Mouse (Mus musculus): ENCODE measurements around the gene Aurkc. TPM values are rescaled to one million over a fixed set of nuclear protein-coding genes. Genes with fewer than 3 reads are reported as not detected.
"Not testable (repeated sequence)": the region's sequence is repeated elsewhere in the genome, so short reads cannot be mapped to it uniquely, and the experiment has no call there.

Gene Aurkc
- polyA plus RNA-seq (2015; fragmentation: Nextera tagmentation; extraction: Ambion mirVana), result not detected in 2 replicates

GRCm38 (mm10) chr7:6995251-6995650 lies at the start of gene Aurkc:
Gene Aurkc (plus strand): TSS chr7:6995300.
- 86% methylated on average over 11 of the region's 11 CpGs for WGBS
- H3K36me3 ChIP-seq (ENCODE audit: control insufficient read depth, insufficient read depth); H3K9me3 ChIP-seq (ENCODE audit: control insufficient read depth, low read length); ATAC-seq; H3K4me2 ChIP-seq (ENCODE audit: low read length); H3K9ac ChIP-seq (replicated peaks; ENCODE audit: low read depth, low read length); H3K27ac ChIP-seq (ENCODE audit: low read length); H3K27me3 ChIP-seq (replicated peaks; ENCODE audit: control insufficient read depth, insufficient read depth, low read length); H3K4me3 ChIP-seq (replicated peaks; ENCODE audit: low read length); H3K4me1 ChIP-seq (replicated peaks; ENCODE audit: control insufficient read depth, insufficient read depth, low read length): not testable (repeated sequence)

- H3K4me3 ChIP-seq (replicated peaks; ENCODE audit: low read length); H3K27ac ChIP-seq (ENCODE audit: low read length); H3K4me2 ChIP-seq (ENCODE audit: low read length); H3K36me3 ChIP-seq (ENCODE audit: control insufficient read depth, insufficient read depth); H3K4me1 ChIP-seq (replicated peaks; ENCODE audit: control insufficient read depth, insufficient read depth, low read length); H3K9ac ChIP-seq (replicated peaks; ENCODE audit: low read depth, low read length); ATAC-seq; H3K27me3 ChIP-seq (replicated peaks; ENCODE audit: control insufficient read depth, insufficient read depth, low read length); H3K9me3 ChIP-seq (ENCODE audit: control insufficient read depth, low read length): not testable (repeated sequence)
- WGBS, result 93% methylated on average over 18 of the region's 20 CpGs
Measured at GRCm38 (mm10) chr7:6948061-6948460, 47.0 kb upstream of the Aurkc start.

- 87% methylated on average over 4 of the region's 4 CpGs for WGBS
- no peak for ATAC-seq
- Histone ChIP-seq H3K9ac (replicated peaks; ENCODE audit: low read depth, low read length) (no peak overlapping the region), H3K4me3 (replicated peaks; ENCODE audit: low read length) (no peak overlapping the region), H3K36me3 (ENCODE audit: control insufficient read depth, insufficient read depth) (no peaks in the 10 kb centered on the region), H3K9me3 (ENCODE audit: control insufficient read depth, low read length) (no peaks in the 10 kb centered on the region), H3K27ac (ENCODE audit: low read length) (no peak overlapping the region), H3K4me1 (replicated peaks; ENCODE audit: control insufficient read depth, insufficient read depth, low read length) (no peaks in the 10 kb centered on the region), H3K4me2 (ENCODE audit: low read length) (no peak overlapping the region), H3K27me3 (replicated peaks; ENCODE audit: control insufficient read depth, insufficient read depth, low read length) (no peaks in the 10 kb centered on the region)
Measured at GRCm38 (mm10) chr7:6956576-6956975, 38.5 kb upstream of the Aurkc start.

- WGBS, result 76% methylated on average over 1 of the region's 1 CpGs
- Histone ChIP-seq H3K4me1 (replicated peaks; ENCODE audit: control insufficient read depth, insufficient read depth, low read length) (no peaks in the 10 kb centered on the region), H3K27ac (ENCODE audit: low read length) (no peak overlapping the region), H3K4me3 (replicated peaks; ENCODE audit: low read length) (no peak overlapping the region), H3K4me2 (ENCODE audit: low read length) (no peak overlapping the region), H3K9ac (replicated peaks; ENCODE audit: low read depth, low read length) (no peak overlapping the region), H3K36me3 (ENCODE audit: control insufficient read depth, insufficient read depth) (no peaks in the 10 kb centered on the region), H3K9me3 (ENCODE audit: control insufficient read depth, low read length) (no peaks in the 10 kb centered on the region), H3K27me3 (replicated peaks; ENCODE audit: control insufficient read depth, insufficient read depth, low read length) (no peaks in the 10 kb centered on the region)
- ATAC-seq, result no peak
Measured at GRCm38 (mm10) chr7:6958574-6958973, 36.5 kb upstream of the Aurkc start.

GRCm38 (mm10) chr7:6973566-6973965 lies 21.5 kb upstream of the Aurkc start:
- Histone ChIP-seq H3K27ac (ENCODE audit: low read length) (no peak overlapping the region), H3K4me3 (replicated peaks; ENCODE audit: low read length) (no peak overlapping the region), H3K4me1 (replicated peaks; ENCODE audit: control insufficient read depth, insufficient read depth, low read length) (no peaks in the 10 kb centered on the region), H3K4me2 (ENCODE audit: low read length) (no peak overlapping the region), H3K36me3 (ENCODE audit: control insufficient read depth, insufficient read depth) (no peaks in the 10 kb centered on the region), H3K9ac (replicated peaks; ENCODE audit: low read depth, low read length) (no peak overlapping the region), H3K27me3 (replicated peaks; ENCODE audit: control insufficient read depth, insufficient read depth, low read length) (no peaks in the 10 kb centered on the region), H3K9me3 (ENCODE audit: control insufficient read depth, low read length) (no peaks in the 10 kb centered on the region)
- WGBS, result 89% methylated on average over 1 of the region's 1 CpGs
- ATAC-seq, result no peak

GRCm38 (mm10) chr7:6976890-6977289 lies 18.2 kb upstream of the Aurkc start:
- Histone ChIP-seq H3K4me2 (ENCODE audit: low read length) (no peak overlapping the region), H3K27ac (ENCODE audit: low read length) (no peak overlapping the region), H3K9ac (replicated peaks; ENCODE audit: low read depth, low read length) (no peak overlapping the region), H3K36me3 (ENCODE audit: control insufficient read depth, insufficient read depth) (no peaks in the 10 kb centered on the region), H3K4me1 (replicated peaks; ENCODE audit: control insufficient read depth, insufficient read depth, low read length) (no peaks in the 10 kb centered on the region), H3K27me3 (replicated peaks; ENCODE audit: control insufficient read depth, insufficient read depth, low read length) (no peaks in the 10 kb centered on the region), H3K4me3 (replicated peaks; ENCODE audit: low read length) (no peak overlapping the region), H3K9me3 (ENCODE audit: control insufficient read depth, low read length) (peaks cover 2% of the 10 kb centered on the region; the same call in 1 of the 2 replicates)
- 93% methylated on average over 19 of the region's 19 CpGs for WGBS
- ATAC-seq, result no peak

- not testable (repeated sequence) for H3K4me3 ChIP-seq (replicated peaks; ENCODE audit: low read length); H3K27me3 ChIP-seq (replicated peaks; ENCODE audit: control insufficient read depth, insufficient read depth, low read length); H3K4me1 ChIP-seq (replicated peaks; ENCODE audit: control insufficient read depth, insufficient read depth, low read length); H3K36me3 ChIP-seq (ENCODE audit: control insufficient read depth, insufficient read depth); H3K9me3 ChIP-seq (ENCODE audit: control insufficient read depth, low read length); ATAC-seq; H3K9ac ChIP-seq (replicated peaks; ENCODE audit: low read depth, low read length); H3K4me2 ChIP-seq (ENCODE audit: low read length); H3K27ac ChIP-seq (ENCODE audit: low read length)
- WGBS, result 63% methylated on average over 3 of the region's 3 CpGs
Measured at GRCm38 (mm10) chr7:6998914-6999313, 3.8 kb downstream of the Aurkc start.

GRCm38 (mm10) chr7:7005441-7005840 lies 10.3 kb downstream of the Aurkc start:
- ATAC-seq; H3K36me3 ChIP-seq (ENCODE audit: control insufficient read depth, insufficient read depth); H3K4me3 ChIP-seq (replicated peaks; ENCODE audit: low read length); H3K27me3 ChIP-seq (replicated peaks; ENCODE audit: control insufficient read depth, insufficient read depth, low read length); H3K27ac ChIP-seq (ENCODE audit: low read length); H3K9ac ChIP-seq (replicated peaks; ENCODE audit: low read depth, low read length); H3K9me3 ChIP-seq (ENCODE audit: control insufficient read depth, low read length); H3K4me2 ChIP-seq (ENCODE audit: low read length); H3K4me1 ChIP-seq (replicated peaks; ENCODE audit: control insufficient read depth, insufficient read depth, low read length): not testable (repeated sequence)
- 79% methylated on average over 5 of the region's 5 CpGs for WGBS

GRCm38 (mm10) chr7:7027445-7027844 lies 32.3 kb downstream of the Aurkc start:
- H3K27me3 ChIP-seq (replicated peaks; ENCODE audit: control insufficient read depth, insufficient read depth, low read length), result no peaks in the 10 kb centered on the region
- no peak overlapping the region for H3K4me2 ChIP-seq (ENCODE audit: low read length)
- H3K27ac ChIP-seq (ENCODE audit: low read length), result no peak overlapping the region
- no peaks in the 10 kb centered on the region for H3K4me1 ChIP-seq (replicated peaks; ENCODE audit: control insufficient read depth, insufficient read depth, low read length)
- no peak overlapping the region for H3K9ac ChIP-seq (replicated peaks; ENCODE audit: low read depth, low read length)
- H3K36me3 ChIP-seq (ENCODE audit: control insufficient read depth, insufficient read depth), result no peaks in the 10 kb centered on the region
- H3K9me3 ChIP-seq (ENCODE audit: control insufficient read depth, low read length), result peaks cover 5% of the 10 kb centered on the region; the same call in 1 of the 2 replicates
- no peak overlapping the region for H3K4me3 ChIP-seq (replicated peaks; ENCODE audit: low read length)
- ATAC-seq, result no peak

- H3K4me1 ChIP-seq (replicated peaks; ENCODE audit: control insufficient read depth, insufficient read depth, low read length); H3K9ac ChIP-seq (replicated peaks; ENCODE audit: low read depth, low read length); H3K4me2 ChIP-seq (ENCODE audit: low read length); H3K36me3 ChIP-seq (ENCODE audit: control insufficient read depth, insufficient read depth); ATAC-seq; H3K27me3 ChIP-seq (replicated peaks; ENCODE audit: control insufficient read depth, insufficient read depth, low read length); H3K9me3 ChIP-seq (ENCODE audit: control insufficient read depth, low read length); H3K4me3 ChIP-seq (replicated peaks; ENCODE audit: low read length); H3K27ac ChIP-seq (ENCODE audit: low read length): not testable (repeated sequence)
- WGBS, result 55% methylated on average over 7 of the region's 7 CpGs
Measured at GRCm38 (mm10) chr7:7049659-7050320, 54.7 kb downstream of the Aurkc start.

All from forebrain, embryonic 16.5 days (tissue).